Mouse (Mus musculus): ENCODE measurements around the gene Klra5. TPM values are rescaled to one million over a fixed set of nuclear protein-coding genes. Genes with fewer than 3 reads are reported as not detected.

Gene Klra5
- 0.33 TPM for polyA plus RNA-seq (2014; fragmentation: Illumina TruSeq; extraction: RNeasy Lipid Tissue Mini Kit (QIAGEN cat#74804); ENCODE audit: insufficient read depth, low read depth, low replicate concordance)

DNA sequence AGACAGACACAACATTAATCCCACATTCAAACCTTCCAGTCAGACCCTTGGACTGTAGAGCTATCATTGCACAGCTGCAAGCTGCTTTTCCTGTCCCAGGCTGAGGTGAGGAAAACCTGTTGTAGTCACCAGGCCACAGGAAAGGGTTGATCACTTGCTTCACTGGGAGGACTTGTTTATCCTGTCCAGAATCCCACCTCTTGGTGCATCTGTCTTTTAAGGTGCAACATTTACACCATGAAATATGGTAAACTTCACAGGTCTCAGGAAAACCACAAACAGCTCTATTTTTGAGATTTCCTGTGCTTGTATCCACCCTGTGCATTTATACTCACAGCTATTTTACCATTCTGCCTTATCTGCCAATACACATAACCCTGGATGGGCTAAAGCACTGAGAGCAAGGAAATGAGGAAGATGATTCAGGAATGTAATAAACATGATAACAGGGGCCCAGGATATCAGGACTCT is at the start of gene Klra5:
Gene Klra5 (minus strand): TSS at position 175 of the 471 bp plus-strand sequence.

DNA sequence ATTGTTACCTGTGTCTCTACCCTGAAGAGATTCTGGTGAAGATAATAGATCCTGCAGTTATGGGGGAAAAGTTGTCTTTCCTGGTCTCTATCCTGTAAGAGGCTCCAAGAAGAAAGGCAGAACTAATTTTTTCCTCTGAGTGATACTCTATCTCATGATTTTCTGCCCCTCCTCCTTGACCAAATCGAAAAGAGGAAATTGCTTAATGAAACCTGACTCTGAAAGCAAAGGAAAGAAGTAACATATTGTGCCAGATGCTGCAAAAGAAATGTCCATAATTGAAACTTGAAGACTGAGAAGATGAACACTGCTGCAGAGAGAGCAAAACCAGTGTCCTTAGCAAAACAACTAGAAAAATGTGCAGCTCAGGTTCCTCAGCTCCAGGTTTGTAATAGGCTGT is 40.9 kb downstream of the Klra5 start, which contains the start of gene Klra17:
Gene Klra17 (minus strand): TSS at position 124 of the 400 bp plus-strand sequence.

DNA sequence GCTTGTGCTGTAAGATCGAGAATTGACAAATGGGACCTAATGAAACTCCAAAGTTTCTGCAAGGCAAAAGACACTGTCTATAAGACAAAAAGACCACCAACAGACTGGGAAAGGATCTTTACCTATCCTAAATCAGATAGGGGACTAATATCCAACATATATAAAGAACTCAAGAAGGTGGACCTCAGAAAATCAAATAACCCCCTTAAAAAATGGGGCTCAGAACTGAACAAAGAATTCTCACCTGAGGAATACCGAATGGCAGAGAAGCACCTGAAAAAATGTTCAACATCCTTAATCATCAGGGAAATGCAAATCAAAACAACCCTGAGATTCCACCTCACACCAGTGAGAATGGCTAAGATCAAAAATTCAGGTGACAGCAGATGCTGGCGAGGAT is 55.1 kb downstream of the Klra5 start, which contains the start of gene Gm17631:
Gene Gm17631 (plus strand): TSS at position 301 of the 400 bp plus-strand sequence.

Other genes with a start within 250 kb of the Klra5 start
- 2.1 TPM for gene Klrc1, start 238.7 kb downstream of the Klra5 start, polyA plus RNA-seq (2014; fragmentation: Illumina TruSeq; extraction: RNeasy Lipid Tissue Mini Kit (QIAGEN cat#74804); ENCODE audit: insufficient read depth, low read depth, low replicate concordance)
- 0.62 TPM for gene Klri1, start 200.5 kb downstream of the Klra5 start, polyA plus RNA-seq (2014; fragmentation: Illumina TruSeq; extraction: RNeasy Lipid Tissue Mini Kit (QIAGEN cat#74804); ENCODE audit: insufficient read depth, low read depth, low replicate concordance)
- 1.3 TPM for gene Klri2, start 177.2 kb downstream of the Klra5 start, polyA plus RNA-seq (2014; fragmentation: Illumina TruSeq; extraction: RNeasy Lipid Tissue Mini Kit (QIAGEN cat#74804); ENCODE audit: insufficient read depth, low read depth, low replicate concordance)
- gene Gm156, start 133.4 kb downstream of the Klra5 start, polyA plus RNA-seq (2014; fragmentation: Illumina TruSeq; extraction: RNeasy Lipid Tissue Mini Kit (QIAGEN cat#74804); ENCODE audit: insufficient read depth, low read depth, low replicate concordance): not detected
- not detected for gene Gm17631, start 55.0 kb downstream of the Klra5 start, polyA plus RNA-seq (2014; fragmentation: Illumina TruSeq; extraction: RNeasy Lipid Tissue Mini Kit (QIAGEN cat#74804); ENCODE audit: insufficient read depth, low read depth, low replicate concordance)
- gene Klra17, start 41.0 kb downstream of the Klra5 start, polyA plus RNA-seq (2014; fragmentation: Illumina TruSeq; extraction: RNeasy Lipid Tissue Mini Kit (QIAGEN cat#74804); ENCODE audit: insufficient read depth, low read depth, low replicate concordance): 0.68 TPM
- gene Klra6, start 109.3 kb upstream of the Klra5 start, polyA plus RNA-seq (2014; fragmentation: Illumina TruSeq; extraction: RNeasy Lipid Tissue Mini Kit (QIAGEN cat#74804); ENCODE audit: insufficient read depth, low read depth, low replicate concordance): 0.44 TPM
- gene Klra4, start 149.6 kb upstream of the Klra5 start, polyA plus RNA-seq (2014; fragmentation: Illumina TruSeq; extraction: RNeasy Lipid Tissue Mini Kit (QIAGEN cat#74804); ENCODE audit: insufficient read depth, low read depth, low replicate concordance): 4.2 TPM
- 6.9 TPM for gene Klra8, start 212.2 kb upstream of the Klra5 start, polyA plus RNA-seq (2014; fragmentation: Illumina TruSeq; extraction: RNeasy Lipid Tissue Mini Kit (QIAGEN cat#74804); ENCODE audit: insufficient read depth, low read depth, low replicate concordance)

Measured in lung, adult 10 weeks (tissue).